Mouse (Mus musculus) brain, embryonic 18.5 days (tissue): ENCODE data around the gene Gxylt2.

ENCODE experiments used
- DNase-seq: peaks from one replicate; pipeline ENCODE4 v3.0.0-alpha.2; 2012; ENCODE audit warnings: low read depth, low spot score

Gene Gxylt2

GRCm38 (mm10) chr6:100848682-100849375 lies 144.3 kb downstream of the Gxylt2 start:
- no peak for DNase-seq

- no peak for DNase-seq
These were observed 146.1 kb downstream of the Gxylt2 start for GRCm38 (mm10) chr6:100850671-100851081.

GRCm38 (mm10) chr6:100851083-100851482 lies 146.5 kb downstream of the Gxylt2 start:
- no peak for DNase-seq
